Mouse (Mus musculus): Measurements from ENCODE around the gene Scn4b. TPM values are rescaled to one million over a fixed set of nuclear protein-coding genes. Genes with fewer than 3 reads are reported as not detected.

Gene Scn4b
- polyA plus RNA-seq, 1 experiment from 2014 or later: 0.08 TPM

DNA sequence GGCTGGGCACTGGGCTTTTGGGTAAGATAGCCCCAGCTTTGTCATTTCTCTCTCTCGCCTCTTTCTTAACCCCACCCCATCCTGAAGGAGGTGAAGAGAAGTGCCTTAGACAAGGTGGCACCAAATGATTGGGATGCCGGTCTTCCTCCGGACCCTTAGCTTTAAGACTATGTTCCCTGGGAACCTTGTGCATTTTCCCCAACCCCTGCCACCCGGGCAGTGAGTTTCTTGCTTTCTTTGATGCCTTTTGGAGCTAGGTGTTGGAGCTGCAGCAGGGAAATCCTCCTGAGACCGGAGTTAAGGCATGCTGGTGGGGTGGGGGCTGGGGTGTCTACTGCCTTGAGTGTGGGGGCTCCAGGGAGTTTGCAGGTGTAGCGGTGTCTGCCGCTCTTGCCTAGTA lies 887 bp downstream of the Scn4b start:
- peak overlapping the region; percentile 91 for H3K4me2 ChIP-seq
- H3K9me3 ChIP-seq (ENCODE audit: control insufficient read depth, low read length): no peaks in the 10 kb centered on the region
- peaks cover 17% of the 10 kb centered on the region for H3K4me1 ChIP-seq (ENCODE audit: control insufficient read depth, insufficient read depth, low read length)
- DNase-seq (ENCODE audit: low spot score, missing footprints) (peak; percentile 90), ATAC-seq (ENCODE audit: low FRiP score) (no peak)
- H3K27me3 ChIP-seq (ENCODE audit: control insufficient read depth, insufficient read depth, low read length): peaks cover 60% of the 10 kb centered on the region
- H3K4me3 ChIP-seq (ENCODE audit: low read depth, low read length): peak overlapping the region; percentile 47
- peak overlapping the region; percentile 40 for H3K9ac ChIP-seq (ENCODE audit: low read length)
- WGBS: 5% methylated on average over 7 of the region's 7 CpGs
- H3K27ac ChIP-seq (ENCODE audit: low read depth, low read length): no peak overlapping the region
- H3K36me3 ChIP-seq (ENCODE audit: control insufficient read depth, insufficient read depth, low read length): no peaks in the 10 kb centered on the region

DNA sequence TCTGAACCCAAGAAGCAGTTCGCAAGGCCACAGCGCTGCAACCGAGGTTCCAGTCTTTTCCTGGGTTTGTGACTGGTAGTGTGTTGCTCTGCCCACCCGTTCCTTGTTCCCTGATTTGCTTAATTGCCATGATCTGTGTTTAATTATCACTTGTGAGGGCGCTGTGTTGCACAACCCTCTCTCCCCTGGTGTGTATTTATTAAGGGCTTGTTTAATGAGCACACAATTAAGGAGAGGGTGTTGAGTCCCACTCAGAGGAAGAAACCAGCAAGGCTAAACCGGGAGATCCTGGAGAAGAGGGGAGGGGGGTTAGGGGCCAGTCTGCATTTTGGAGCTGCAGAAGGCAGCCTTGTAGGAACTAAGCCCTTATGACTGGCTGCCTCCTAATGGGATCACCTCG lies 2.8 kb downstream of the Scn4b start:
- DNase-seq (ENCODE audit: low spot score, missing footprints) (no peak), ATAC-seq (ENCODE audit: low FRiP score) (no peak)
- Histone ChIP-seq H3K4me1 (ENCODE audit: control insufficient read depth, insufficient read depth, low read length) (peaks cover 22% of the 10 kb centered on the region), H3K4me2 (no peak overlapping the region), H3K4me3 (ENCODE audit: low read depth, low read length) (no peak overlapping the region), H3K9me3 (ENCODE audit: control insufficient read depth, low read length) (no peaks in the 10 kb centered on the region), H3K27me3 (ENCODE audit: control insufficient read depth, insufficient read depth, low read length) (peaks cover 63% of the 10 kb centered on the region), H3K27ac (ENCODE audit: low read depth, low read length) (no peak overlapping the region), H3K36me3 (ENCODE audit: control insufficient read depth, insufficient read depth, low read length) (no peaks in the 10 kb centered on the region), H3K9ac (ENCODE audit: low read length) (no peak overlapping the region)
- 58% methylated on average over 7 of the region's 7 CpGs for WGBS

DNA sequence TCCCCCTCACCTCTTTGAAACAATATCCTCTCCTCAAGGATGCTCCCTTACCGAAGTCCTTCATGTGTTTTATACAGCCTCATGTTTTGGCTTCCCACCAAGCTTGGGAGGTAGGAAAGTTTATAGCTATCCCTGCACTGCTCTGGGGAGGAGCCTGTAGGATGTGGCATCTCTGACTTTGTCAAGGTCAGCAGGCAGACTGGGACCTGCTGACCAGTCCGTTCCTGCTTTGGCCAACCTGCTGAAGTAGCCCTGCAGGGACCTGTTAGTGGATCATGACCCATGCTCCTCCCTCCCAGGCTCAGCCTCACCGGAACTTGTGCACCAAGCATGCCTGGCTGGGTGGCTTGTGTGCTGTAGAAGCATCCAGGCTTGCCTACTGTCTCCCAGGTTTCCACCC lies 4.5 kb downstream of the Scn4b start:
- no peak overlapping the region for H3K4me3 ChIP-seq (ENCODE audit: low read depth, low read length)
- peaks cover 50% of the 10 kb centered on the region for H3K27me3 ChIP-seq (ENCODE audit: control insufficient read depth, insufficient read depth, low read length)
- no peaks in the 10 kb centered on the region for H3K9me3 ChIP-seq (ENCODE audit: control insufficient read depth, low read length)
- DNase-seq (ENCODE audit: low spot score, missing footprints) (no peak), ATAC-seq (ENCODE audit: low FRiP score) (no peak)
- H3K9ac ChIP-seq (ENCODE audit: low read length): no peak overlapping the region
- H3K4me2 ChIP-seq: no peak overlapping the region
- no peak overlapping the region for H3K27ac ChIP-seq (ENCODE audit: low read depth, low read length)
- no peaks in the 10 kb centered on the region for H3K36me3 ChIP-seq (ENCODE audit: control insufficient read depth, insufficient read depth, low read length)
- 72% methylated on average over 3 of the region's 3 CpGs for WGBS
- peaks cover 16% of the 10 kb centered on the region for H3K4me1 ChIP-seq (ENCODE audit: control insufficient read depth, insufficient read depth, low read length)

DNA sequence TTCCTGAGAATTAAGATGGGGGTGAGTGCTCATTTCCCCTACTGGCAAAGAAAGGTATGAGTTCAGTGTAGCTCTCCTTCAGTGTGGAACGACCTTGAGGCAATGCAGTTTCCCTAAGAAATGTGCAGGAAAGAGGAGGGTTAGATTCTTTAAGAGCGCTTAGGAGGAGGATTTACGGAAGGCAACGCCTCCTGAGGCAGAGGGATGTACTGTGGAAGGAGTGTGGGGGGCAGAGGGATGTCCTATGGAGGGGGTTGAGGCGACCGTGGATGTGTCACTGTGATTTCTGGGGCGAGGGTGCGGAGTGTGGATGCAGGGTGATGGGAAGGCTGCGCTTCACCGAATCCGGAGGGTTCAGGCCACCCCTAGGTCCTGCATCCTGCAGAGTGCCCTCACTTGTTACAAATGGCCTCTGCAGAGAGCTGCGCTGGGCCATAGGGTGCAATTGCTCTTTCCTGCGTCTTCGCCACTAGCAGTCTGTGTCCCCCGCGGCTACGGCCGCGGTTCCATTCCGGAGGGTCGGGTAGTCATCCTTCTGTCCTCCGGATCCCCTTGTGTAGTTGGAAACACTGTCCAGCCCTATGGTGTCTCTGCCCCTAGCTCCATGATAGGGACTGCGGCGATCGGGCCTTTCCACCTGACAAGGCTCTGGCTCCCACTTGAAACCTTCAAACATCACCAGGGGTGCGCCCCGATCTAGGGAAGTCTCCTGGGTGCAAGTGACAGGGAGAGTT lies 7.5 kb downstream of the Scn4b start:
- no peak overlapping the region for H3K27ac ChIP-seq (ENCODE audit: low read depth, low read length)
- peaks cover 6% of the 10 kb centered on the region; the same call in 1 of the 2 replicates for H3K4me1 ChIP-seq (ENCODE audit: control insufficient read depth, insufficient read depth, low read length)
- DNase-seq (ENCODE audit: low spot score, missing footprints) (peak; percentile 88), ATAC-seq (ENCODE audit: low FRiP score) (peak; percentile 33; the same call in 1 of the 2 replicates)
- peak overlapping the region; percentile 36 for H3K4me3 ChIP-seq (ENCODE audit: low read depth, low read length)
- H3K9ac ChIP-seq (ENCODE audit: low read length): peak overlapping the region; percentile 31; the same call in 1 of the 2 replicates
- H3K27me3 ChIP-seq (ENCODE audit: control insufficient read depth, insufficient read depth, low read length): peaks cover 21% of the 10 kb centered on the region
- H3K4me2 ChIP-seq: peak overlapping the region; percentile 63
- 3% methylated on average over 27 of the region's 27 CpGs for WGBS
- H3K36me3 ChIP-seq (ENCODE audit: control insufficient read depth, insufficient read depth, low read length): no peaks in the 10 kb centered on the region
- H3K9me3 ChIP-seq (ENCODE audit: control insufficient read depth, low read length): no peaks in the 10 kb centered on the region

DNA sequence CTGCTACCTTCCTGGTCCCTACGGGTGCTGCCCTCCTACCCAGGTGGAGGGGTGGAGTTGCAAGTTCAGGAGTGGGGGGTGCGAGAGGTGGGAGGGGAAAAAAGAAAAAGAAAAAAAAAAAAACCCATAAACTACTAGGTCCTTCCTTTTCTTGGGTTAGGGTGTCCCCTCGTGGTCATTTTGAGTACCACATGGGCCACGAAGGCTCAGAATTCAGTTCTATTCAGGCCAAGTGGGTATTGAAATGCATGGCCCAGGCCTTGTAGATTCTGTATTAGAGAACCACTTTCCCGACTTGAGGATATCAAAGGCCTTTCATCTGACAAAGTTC lies 8.0 kb downstream of the Scn4b start:
- Histone ChIP-seq H3K27ac (ENCODE audit: low read depth, low read length) (no peak overlapping the region), H3K9me3 (ENCODE audit: control insufficient read depth, low read length) (no peaks in the 10 kb centered on the region), H3K4me3 (ENCODE audit: low read depth, low read length) (peak overlapping the region; percentile 36), H3K9ac (ENCODE audit: low read length) (peak overlapping the region; percentile 31; the same call in 1 of the 2 replicates), H3K4me1 (ENCODE audit: control insufficient read depth, insufficient read depth, low read length) (peaks cover 6% of the 10 kb centered on the region; the same call in 1 of the 2 replicates), H3K27me3 (ENCODE audit: control insufficient read depth, insufficient read depth, low read length) (peaks cover 21% of the 10 kb centered on the region), H3K36me3 (ENCODE audit: control insufficient read depth, insufficient read depth, low read length) (no peaks in the 10 kb centered on the region), H3K4me2 (peak overlapping the region; percentile 63)
- DNase-seq (ENCODE audit: low spot score, missing footprints) (peak; percentile 97), ATAC-seq (ENCODE audit: low FRiP score) (0 out of 2 replicates have a peak, but pooled peaks have one; percentile 4)
- 2% methylated on average over 5 of the region's 5 CpGs for WGBS

DNA sequence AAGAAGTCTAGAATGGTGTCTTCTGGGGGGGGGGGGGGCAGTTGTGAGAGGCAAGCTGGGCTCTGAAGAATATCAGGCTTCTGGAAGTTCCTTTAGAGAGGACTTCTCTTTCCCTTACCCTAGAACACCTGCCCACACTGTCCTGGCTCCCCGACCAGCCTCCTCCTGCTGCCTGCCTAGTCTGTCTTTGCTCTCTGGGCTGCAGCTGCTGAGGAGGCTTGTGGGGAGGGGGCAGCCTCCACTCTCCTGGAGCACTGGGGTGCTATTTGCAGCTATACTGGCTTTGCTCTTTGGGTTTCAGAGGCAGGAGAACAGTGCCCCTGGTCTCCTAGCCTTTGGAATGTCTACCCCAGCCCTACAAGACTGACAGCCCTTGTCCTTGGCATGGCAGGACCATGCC lies 12.7 kb downstream of the Scn4b start:
- H3K27me3 ChIP-seq (ENCODE audit: control insufficient read depth, insufficient read depth, low read length): peaks cover 1% of the 10 kb centered on the region; the same call in 1 of the 2 replicates
- WGBS: 73% methylated on average over 1 of the region's 1 CpGs

DNA sequence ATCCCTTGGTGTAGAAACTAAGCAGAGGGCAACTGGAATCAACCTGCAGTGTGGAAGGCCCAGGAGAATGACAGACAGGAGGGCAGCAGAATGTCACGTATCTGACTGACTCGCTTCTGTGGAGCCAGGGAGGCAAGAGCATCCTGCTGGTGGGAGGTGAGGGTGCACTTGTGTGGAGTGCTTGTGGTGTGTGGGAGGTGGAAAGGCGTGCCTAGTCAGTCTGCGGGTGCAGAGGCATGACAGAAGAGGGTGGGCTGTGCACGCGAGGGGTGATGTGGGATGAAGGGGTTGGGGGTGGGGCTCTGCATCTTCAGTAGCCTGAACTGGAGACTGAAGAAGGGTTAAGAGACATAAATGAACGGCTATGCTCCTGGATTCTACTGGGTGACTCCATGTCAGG lies 15.2 kb downstream of the Scn4b start:
- H3K9me3 ChIP-seq (ENCODE audit: control insufficient read depth, low read length): no peaks in the 10 kb centered on the region
- H3K4me1 ChIP-seq (ENCODE audit: control insufficient read depth, insufficient read depth, low read length): no peaks in the 10 kb centered on the region
- H3K27me3 ChIP-seq (ENCODE audit: control insufficient read depth, insufficient read depth, low read length): no peaks in the 10 kb centered on the region
- no peak overlapping the region for H3K27ac ChIP-seq (ENCODE audit: low read depth, low read length)
- WGBS: 75% methylated on average over 7 of the region's 7 CpGs
- no peak for DNase-seq (ENCODE audit: low spot score, missing footprints)
- no peak overlapping the region for H3K4me2 ChIP-seq
- H3K36me3 ChIP-seq (ENCODE audit: control insufficient read depth, insufficient read depth, low read length): no peaks in the 10 kb centered on the region
- no peak for ATAC-seq (ENCODE audit: low FRiP score)
- no peak overlapping the region for H3K4me3 ChIP-seq (ENCODE audit: low read depth, low read length)
- no peak overlapping the region for H3K9ac ChIP-seq (ENCODE audit: low read length)

More for the DNA sequence above, 12.7 kb downstream of the Scn4b start:
- Histone ChIP-seq H3K36me3 (ENCODE audit: control insufficient read depth, insufficient read depth, low read length) (no peaks in the 10 kb centered on the region), H3K4me1 (ENCODE audit: control insufficient read depth, insufficient read depth, low read length) (peaks cover 1% of the 10 kb centered on the region; the same call in 1 of the 2 replicates), H3K9me3 (ENCODE audit: control insufficient read depth, low read length) (no peaks in the 10 kb centered on the region), H3K4me3 (ENCODE audit: low read depth, low read length) (no peak overlapping the region), H3K27ac (ENCODE audit: low read depth, low read length) (no peak overlapping the region), H3K4me2 (no peak overlapping the region), H3K9ac (ENCODE audit: low read length) (no peak overlapping the region)
- ATAC-seq (ENCODE audit: low FRiP score): no peak
- DNase-seq (ENCODE audit: low spot score, missing footprints): no peak

DNA sequence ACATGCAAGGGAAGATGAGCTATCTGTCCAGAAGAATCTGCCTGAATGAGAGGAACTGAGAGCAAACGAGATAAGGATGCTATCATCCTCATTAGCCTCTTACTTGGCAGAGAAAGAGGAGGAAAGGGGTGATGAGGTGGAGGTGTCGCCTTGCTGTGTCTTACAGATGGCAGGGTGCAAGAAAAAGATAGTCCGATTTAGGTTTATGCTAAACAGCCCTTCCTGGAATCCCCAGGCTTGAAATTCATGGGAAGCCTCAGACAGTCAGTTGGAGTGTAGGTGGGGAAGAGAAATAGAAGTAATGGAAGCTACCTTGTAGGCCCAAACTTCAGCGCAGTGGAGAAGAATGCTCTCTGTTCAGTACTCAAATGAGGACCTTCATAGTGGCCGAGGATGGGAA lies 29.7 kb downstream of the Scn4b start:
- no peak overlapping the region for H3K4me2 ChIP-seq
- DNase-seq (ENCODE audit: low spot score, missing footprints) (no peak), ATAC-seq (ENCODE audit: low FRiP score) (no peak)
- no peak overlapping the region for H3K4me3 ChIP-seq (ENCODE audit: low read depth, low read length)
- H3K36me3 ChIP-seq (ENCODE audit: control insufficient read depth, insufficient read depth, low read length): no peaks in the 10 kb centered on the region
- no peak overlapping the region for H3K9ac ChIP-seq (ENCODE audit: low read length)
- no peaks in the 10 kb centered on the region for H3K27me3 ChIP-seq (ENCODE audit: control insufficient read depth, insufficient read depth, low read length)
- H3K27ac ChIP-seq (ENCODE audit: low read depth, low read length): no peak overlapping the region
- H3K4me1 ChIP-seq (ENCODE audit: control insufficient read depth, insufficient read depth, low read length): no peaks in the 10 kb centered on the region
- H3K9me3 ChIP-seq (ENCODE audit: control insufficient read depth, low read length): no peaks in the 10 kb centered on the region
- 82% methylated on average over 5 of the region's 5 CpGs for WGBS

DNA sequence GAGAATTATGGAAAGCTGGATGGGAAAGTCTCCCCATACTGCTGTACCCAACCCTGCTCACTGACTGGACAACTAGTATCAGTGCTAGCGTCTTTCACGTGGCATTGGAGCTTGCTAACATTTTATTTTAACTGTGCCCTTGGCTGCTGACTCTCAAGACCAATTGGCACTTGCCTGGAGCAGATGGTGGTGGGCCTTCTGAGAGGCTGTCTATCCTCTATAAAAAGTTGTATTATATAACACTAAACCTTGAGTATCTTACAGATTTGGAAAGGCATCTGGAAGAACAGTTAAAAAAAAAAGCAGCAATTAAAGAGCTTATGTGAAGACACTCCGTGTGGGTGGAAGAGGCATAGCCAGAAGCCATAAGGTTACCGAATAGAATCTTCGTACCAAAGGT lies 32.0 kb downstream of the Scn4b start:
- WGBS: 86% methylated on average over 5 of the region's 5 CpGs

More for the DNA sequence above, 32.0 kb downstream of the Scn4b start:
- DNase-seq (ENCODE audit: low spot score, missing footprints) (no peak), ATAC-seq (ENCODE audit: low FRiP score) (no peak)
- Histone ChIP-seq H3K27me3 (ENCODE audit: control insufficient read depth, insufficient read depth, low read length) (no peaks in the 10 kb centered on the region), H3K9me3 (ENCODE audit: control insufficient read depth, low read length) (no peaks in the 10 kb centered on the region), H3K27ac (ENCODE audit: low read depth, low read length) (no peak overlapping the region), H3K4me3 (ENCODE audit: low read depth, low read length) (no peak overlapping the region), H3K4me2 (no peak overlapping the region), H3K9ac (ENCODE audit: low read length) (no peak overlapping the region), H3K4me1 (ENCODE audit: control insufficient read depth, insufficient read depth, low read length) (no peaks in the 10 kb centered on the region), H3K36me3 (ENCODE audit: control insufficient read depth, insufficient read depth, low read length) (no peaks in the 10 kb centered on the region)

Measured in midbrain, embryonic 11.5 days (tissue).